Mouse (Mus musculus): Measurements from ENCODE around the gene H2-Q6. TPM values are rescaled to one million over a fixed set of nuclear protein-coding genes. Genes with fewer than 3 reads are reported as not detected.

H2-Q6 gene
- polyA plus RNA-seq, 1 experiment from 2014 or later, result 0.60 TPM

DNA sequence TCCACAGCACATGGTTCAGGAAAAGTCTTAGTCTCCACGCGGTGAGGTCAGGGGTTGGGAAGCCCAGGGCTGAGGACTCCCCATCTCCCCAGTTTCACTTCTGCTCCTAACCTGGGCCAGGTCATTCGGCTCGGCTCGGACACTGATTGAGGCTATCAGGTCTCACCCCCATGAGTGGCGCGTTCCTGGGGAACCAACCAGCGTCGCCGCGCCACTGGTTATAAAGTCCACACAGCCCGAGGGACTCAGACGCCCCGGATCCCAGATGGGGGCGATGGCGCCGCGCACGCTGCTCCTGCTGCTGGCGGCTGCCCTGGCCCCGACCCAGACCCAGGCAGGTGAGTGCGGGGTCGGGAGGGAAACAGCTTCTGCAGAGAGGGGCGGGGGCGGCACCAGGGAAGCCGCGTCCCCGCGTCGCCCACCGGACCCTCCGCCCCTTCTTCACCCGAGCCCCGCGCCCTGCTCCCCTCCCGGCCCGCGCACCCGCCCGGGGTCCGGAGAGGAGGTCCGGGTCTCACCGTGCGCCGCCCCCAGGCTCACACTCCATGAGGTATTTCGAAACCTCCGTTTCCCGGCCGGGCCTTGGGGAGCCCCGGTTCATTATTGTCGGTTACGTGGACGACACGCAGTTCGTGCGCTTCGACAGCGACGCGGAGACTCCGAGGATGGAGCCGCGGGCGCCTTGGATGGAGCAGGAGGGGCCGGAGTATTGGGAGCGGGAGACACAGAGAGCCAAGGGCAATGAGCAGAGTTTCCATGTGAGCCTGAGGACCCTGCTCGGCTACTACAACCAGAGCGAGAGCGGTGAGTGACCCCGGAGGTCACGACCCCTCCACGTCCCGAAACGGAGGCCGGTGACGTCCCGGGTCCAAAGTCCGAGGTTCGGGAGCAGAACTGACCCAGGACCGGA, 45.4 kb downstream of the H2-Q6 start, which contains the start of gene H2-Q10:
Gene H2-Q10, plus strand, starts transcription at position 248 of the 910 bp plus-strand sequence.
- 0 out of 2 replicates have a peak, but pooled peaks cover 5% of the 10 kb centered on the region for H3K4me1 ChIP-seq (replicated peaks; ENCODE audit: control insufficient read depth, insufficient read depth, low read length)
- H3K9ac ChIP-seq (ENCODE audit: low read depth, low read length), result peak within 1 kb of the TSS; percentile 31; the same call in 1 of the 2 replicates
- no peak within 1 kb of the TSS for H3K27ac ChIP-seq (ENCODE audit: low read depth, low read length)
- peak within 1 kb of the TSS; percentile 36 for H3K4me3 ChIP-seq (ENCODE audit: low read depth, low read length)
- H3K36me3 ChIP-seq (ENCODE audit: control insufficient read depth, insufficient read depth, low read length), result no peaks in the 10 kb centered on the region
- ATAC-seq (ENCODE audit: low FRiP score), result no peak
- no peaks in the 10 kb centered on the region for H3K9me3 ChIP-seq (ENCODE audit: control insufficient read depth, low read length)
- peak; percentile 53 for DNase-seq (ENCODE audit: low spot score)
- H3K27me3 ChIP-seq (ENCODE audit: control insufficient read depth, insufficient read depth, low read length), result peaks cover 21% of the 10 kb centered on the region
- WGBS, result 2% methylated on average over 77 of the region's 80 CpGs
- H3K4me2 ChIP-seq (replicated peaks; ENCODE audit: low read depth, low read length), result peak within 1 kb of the TSS; percentile 71

Other genes with a start within 250 kb of the H2-Q6 start
- 6.1 and 8.4 TPM in 2 replicates for gene Aif1, start 248.8 kb upstream of the H2-Q6 start, polyA plus RNA-seq (2014; fragmentation: Nextera tagmentation; extraction: Ambion mirVana)
- 5.6 and 9.8 TPM in 2 replicates for gene Lst1, start 236.4 kb upstream of the H2-Q6 start, polyA plus RNA-seq (2014; fragmentation: Nextera tagmentation; extraction: Ambion mirVana)
- 0.22 and 0.32 TPM in 2 replicates for gene Ltb, start 230.4 kb upstream of the H2-Q6 start, polyA plus RNA-seq (2014; fragmentation: Nextera tagmentation; extraction: Ambion mirVana)
- not detected in 2 replicates for gene Tnf, start 222.8 kb upstream of the H2-Q6 start, polyA plus RNA-seq (2014; fragmentation: Nextera tagmentation; extraction: Ambion mirVana)
- not detected in 2 replicates for gene Lta, start 219.5 kb upstream of the H2-Q6 start, polyA plus RNA-seq (2014; fragmentation: Nextera tagmentation; extraction: Ambion mirVana)
- gene Gm16181, start 204.0 kb upstream of the H2-Q6 start, polyA plus RNA-seq (2014; fragmentation: Nextera tagmentation; extraction: Ambion mirVana), result 0.36 and 0.43 TPM in 2 replicates
- 14.7 and 16.8 TPM in 2 replicates for gene Atp6v1g2, start 191.2 kb upstream of the H2-Q6 start, polyA plus RNA-seq (2014; fragmentation: Nextera tagmentation; extraction: Ambion mirVana)
- gene Nfkbil1, start 189.1 kb upstream of the H2-Q6 start, polyA plus RNA-seq (2014; fragmentation: Nextera tagmentation; extraction: Ambion mirVana), result 2.3 and 3.7 TPM in 2 replicates
- gene Ddx39b, start 183.1 kb upstream of the H2-Q6 start, polyA plus RNA-seq (2014; fragmentation: Nextera tagmentation; extraction: Ambion mirVana), result 633 and 640 TPM in 2 replicates
- 42.9 and 43.2 TPM in 2 replicates for gene H2-D1, start 162.1 kb upstream of the H2-Q6 start, polyA plus RNA-seq (2014; fragmentation: Nextera tagmentation; extraction: Ambion mirVana)
- not detected in 2 replicates for gene H2-Q1, start 104.4 kb upstream of the H2-Q6 start, polyA plus RNA-seq (2014; fragmentation: Nextera tagmentation; extraction: Ambion mirVana)
- gene H2-Q2, start 82.6 kb upstream of the H2-Q6 start, polyA plus RNA-seq (2014; fragmentation: Nextera tagmentation; extraction: Ambion mirVana), result 0.52 and 0.53 TPM in 2 replicates
- 1.5 and 2.4 TPM in 2 replicates for gene H2-Q4, start 45.2 kb upstream of the H2-Q6 start, polyA plus RNA-seq (2014; fragmentation: Nextera tagmentation; extraction: Ambion mirVana)
- 7.0 and 8.7 TPM in 2 replicates for gene H2-Q7, start 14.3 kb downstream of the H2-Q6 start, polyA plus RNA-seq (2014; fragmentation: Nextera tagmentation; extraction: Ambion mirVana)
- gene H2-Q10, start 45.2 kb downstream of the H2-Q6 start, polyA plus RNA-seq (2014; fragmentation: Nextera tagmentation; extraction: Ambion mirVana), result 0.15 TPM in 1 of 2 replicates, not detected in the other
- gene Pou5f1, start 81.2 kb downstream of the H2-Q6 start, polyA plus RNA-seq (2014; fragmentation: Nextera tagmentation; extraction: Ambion mirVana), result not detected in 2 replicates
- 49.4 and 50.8 TPM in 2 replicates for gene Tcf19, start 92.0 kb downstream of the H2-Q6 start, polyA plus RNA-seq (2014; fragmentation: Nextera tagmentation; extraction: Ambion mirVana)
- 8.3 and 8.9 TPM in 2 replicates for gene Cchcr1, start 92.2 kb downstream of the H2-Q6 start, polyA plus RNA-seq (2014; fragmentation: Nextera tagmentation; extraction: Ambion mirVana)
- gene Psors1c2, start 108.4 kb downstream of the H2-Q6 start, polyA plus RNA-seq (2014; fragmentation: Nextera tagmentation; extraction: Ambion mirVana), result 0.67 and 0.97 TPM in 2 replicates
- 0.06 and 0.20 TPM in 2 replicates for gene Cdsn, start 127.3 kb downstream of the H2-Q6 start, polyA plus RNA-seq (2014; fragmentation: Nextera tagmentation; extraction: Ambion mirVana)
- not detected in 2 replicates for gene 2300002M23Rik, start 142.6 kb downstream of the H2-Q6 start, polyA plus RNA-seq (2014; fragmentation: Nextera tagmentation; extraction: Ambion mirVana)
- not detected in 2 replicates for gene Sfta2, start 176.7 kb downstream of the H2-Q6 start, polyA plus RNA-seq (2014; fragmentation: Nextera tagmentation; extraction: Ambion mirVana)
- gene Gm9573, start 201.8 kb downstream of the H2-Q6 start, polyA plus RNA-seq (2014; fragmentation: Nextera tagmentation; extraction: Ambion mirVana), result not detected in 2 replicates
- 0.32 TPM in 1 of 2 replicates, not detected in the other for gene Mucl3, start 218.8 kb downstream of the H2-Q6 start, polyA plus RNA-seq (2014; fragmentation: Nextera tagmentation; extraction: Ambion mirVana)
- 6.9 and 8.7 TPM in 2 replicates for gene Vars2, start 242.7 kb downstream of the H2-Q6 start, polyA plus RNA-seq (2014; fragmentation: Nextera tagmentation; extraction: Ambion mirVana)
- 37.8 and 41.4 TPM in 2 replicates for gene Gtf2h4, start 248.9 kb downstream of the H2-Q6 start, polyA plus RNA-seq (2014; fragmentation: Nextera tagmentation; extraction: Ambion mirVana)

Measured in hindbrain, embryonic 11.5 days (tissue).